ENCODE assay signal across 8 mouse cellular contexts in genomic region chr2:27887461-27888264, GRCm38 (mm10). TPM values are rescaled to one million over a fixed set of nuclear protein-coding genes. Genes with fewer than 3 reads are reported as not detected.
DNase-seq lines count a peak whose midpoint lies in the region; ATAC-seq lines count a peak whose summit lies in the region.

No protein-coding gene starts in this region.

- H3K4me2 ChIP-seq in embryonic facial prominence, embryonic 15.5 days (replicated peaks): peak overlapping the region; percentile 84
- H3K4me2 ChIP-seq in hindbrain, embryonic 14.5 days (replicated peaks): peak overlapping the region; percentile 98
- peak overlapping the region; percentile 65; the same call in 1 of the 2 replicates for H3K4me2 ChIP-seq in liver, embryonic 16.5 days (ENCODE audit: low read depth, low read length)

- DNase-seq in embryo, embryonic 11 days: peak; percentile 11
- DNase-seq in embryo, embryonic 10.5 days (ENCODE audit: low spot score): no peak
- no peak for DNase-seq in hindbrain, embryonic 14.5 days (ENCODE audit: low spot score)
- DNase-seq in right cerebral cortex, postnatal 4 days: no peak
- no peak for DNase-seq in spleen, postnatal 10 days (ENCODE audit: low spot score in 2 of 2)
- no peak for DNase-seq in frontal cortex, postnatal 14 days (ENCODE audit: low spot score in 2 of 2)

- H3K4me3 ChIP-seq in embryonic facial prominence, embryonic 15.5 days (replicated peaks): peak overlapping the region; percentile 86
- peak overlapping the region; percentile 55 for H3K4me3 ChIP-seq in hindbrain, embryonic 14.5 days (replicated peaks; ENCODE audit: low read length)
- peak overlapping the region; percentile 56 for H3K4me3 ChIP-seq in liver, embryonic 16.5 days (ENCODE audit: low read depth, low read length)

- peaks cover 77% of the 10 kb centered on the region for H3K4me1 ChIP-seq in embryonic facial prominence, embryonic 15.5 days
- peaks cover 15% of the 10 kb centered on the region; the same call in 1 of the 2 replicates for H3K4me1 ChIP-seq in hindbrain, embryonic 14.5 days (replicated peaks; ENCODE audit: control insufficient read depth, insufficient read depth, low read length)
- H3K4me1 ChIP-seq in liver, embryonic 16.5 days (ENCODE audit: control insufficient read depth, low read depth, low read length): no peaks in the 10 kb centered on the region; the same call in 1 of the 2 replicates

- no peaks in the 10 kb centered on the region for H3K27me3 ChIP-seq in embryonic facial prominence, embryonic 15.5 days
- H3K27me3 ChIP-seq in hindbrain, embryonic 14.5 days (ENCODE audit: control insufficient read depth, insufficient read depth, low read length): peaks cover 18% of the 10 kb centered on the region
- peaks cover 49% of the 10 kb centered on the region for H3K27me3 ChIP-seq in liver, embryonic 16.5 days (ENCODE audit: control insufficient read depth, insufficient read depth, low read depth, low read length)

- H3K9ac ChIP-seq in embryonic facial prominence, embryonic 15.5 days: peak overlapping the region; percentile 78
- no peak overlapping the region for H3K9ac ChIP-seq in hindbrain, embryonic 14.5 days
- H3K9ac ChIP-seq in liver, embryonic 16.5 days (ENCODE audit: low read depth, low read length): no peak overlapping the region

- no peaks in the 10 kb centered on the region; the same call in 1 of the 2 replicates for H3K36me3 ChIP-seq in embryonic facial prominence, embryonic 15.5 days
- no peaks in the 10 kb centered on the region for H3K36me3 ChIP-seq in hindbrain, embryonic 14.5 days (replicated peaks; ENCODE audit: control insufficient read depth, insufficient read depth)
- H3K36me3 ChIP-seq in liver, embryonic 16.5 days (ENCODE audit: control insufficient read depth, insufficient read depth): no peaks in the 10 kb centered on the region

- WGBS in embryonic facial prominence, embryonic 15.5 days: 11% methylated on average over 11 of the region's 11 CpGs
- WGBS in hindbrain, embryonic 14.5 days: 25% methylated on average over 11 of the region's 11 CpGs
- 28% methylated on average over 11 of the region's 11 CpGs for WGBS in liver, embryonic 16.5 days (ENCODE audit: insufficient replicate concordance)

- H3K27ac ChIP-seq in embryonic facial prominence, embryonic 15.5 days (replicated peaks): peak overlapping the region; percentile 98
- H3K27ac ChIP-seq in hindbrain, embryonic 14.5 days: no peak overlapping the region
- no peak overlapping the region for H3K27ac ChIP-seq in liver, embryonic 16.5 days (ENCODE audit: low read length)

- no peak for ATAC-seq in embryonic facial prominence, embryonic 15.5 days (ENCODE audit: insufficient number of reproducible peaks, low FRiP score, low TSS enrichment, low read depth)
- ATAC-seq in hindbrain, embryonic 14.5 days (ENCODE audit: low FRiP score): no peak
- ATAC-seq in liver, embryonic 16.5 days (ENCODE audit: low read depth): no peak

- H3K9me3 ChIP-seq in embryonic facial prominence, embryonic 15.5 days (replicated peaks): no peaks in the 10 kb centered on the region
- no peaks in the 10 kb centered on the region for H3K9me3 ChIP-seq in hindbrain, embryonic 14.5 days (ENCODE audit: control insufficient read depth, low read length)
- no peaks in the 10 kb centered on the region for H3K9me3 ChIP-seq in liver, embryonic 16.5 days (replicated peaks; ENCODE audit: control insufficient read depth, low read length)

RNA-seq across cellular contexts. Expression of gene Col5a1, which starts 1.4 kb away (rescaled TPM):
- 217 and 242 TPM in 2 replicates for polyA plus RNA-seq in embryonic facial prominence, embryonic 15.5 days (2015; fragmentation: Nextera tagmentation; extraction: Ambion mirVana)
- polyA plus RNA-seq in hindbrain, embryonic 14.5 days (2014; fragmentation: Nextera tagmentation; extraction: Ambion mirVana): 12.2 and 14.7 TPM in 2 replicates
- 11.1 and 12.5 TPM in 2 replicates for polyA plus RNA-seq in liver, embryonic 16.5 days (2015; fragmentation: Nextera tagmentation; extraction: Ambion mirVana)

Comparison
In these comparisons a context has a peak if more than half of its experiments do, and no peak if none do; other contexts are left out.
1. RNA of gene Col5a1, which starts 1.4 kb away (polyA plus RNA-seq): 217 to 242 TPM in embryonic facial prominence, embryonic 15.5 days; 12.2 to 14.7 TPM in hindbrain, embryonic 14.5 days and 11.1 to 12.5 TPM in liver, embryonic 16.5 days; every median in the first group is over 10 times any median in the second.
2. Peak in every context shown above with its lines, with median percentiles within 50 percentile points of each other: H3K4me2 ChIP-seq and H3K4me3 ChIP-seq.